Mouse (Mus musculus): ENCODE data around the gene F2rl1. TPM values are rescaled to one million over a fixed set of nuclear protein-coding genes. Genes with fewer than 3 reads are reported as not detected.

Gene F2rl1
- polyA plus RNA-seq, 1 experiment from 2014 or later = 0.72 TPM

DNA sequence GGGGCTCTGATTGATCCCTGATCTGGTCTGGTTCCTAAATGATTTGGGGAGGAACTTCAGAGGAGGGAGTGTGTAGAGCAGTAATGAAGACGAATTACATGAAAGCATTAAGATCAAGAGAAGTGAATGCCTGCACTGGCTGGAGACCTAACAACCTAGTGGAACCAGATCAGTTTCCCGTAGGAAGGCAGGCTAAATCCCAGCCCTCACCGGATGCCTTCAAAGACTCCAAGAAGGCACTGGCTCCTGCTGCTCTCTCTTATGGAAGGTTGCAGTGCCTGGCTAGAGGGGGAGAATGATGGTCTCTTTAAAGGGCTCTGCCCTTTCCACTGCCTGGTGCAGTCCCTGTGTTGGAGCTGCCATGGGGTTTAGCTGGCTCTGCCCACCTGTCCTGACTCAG, 24.4 kb upstream of the F2rl1 start:
- no peak for ATAC-seq (replicated peaks; ENCODE audit: insufficient number of reproducible peaks, insufficient read depth, low FRiP score, low read depth)
- Histone ChIP-seq H3K9ac (no peak overlapping the region), H3K4me1 (replicated peaks) (peaks cover 9% of the 10 kb centered on the region), H3K9me3 (replicated peaks) (no peaks in the 10 kb centered on the region), H3K27me3 (no peaks in the 10 kb centered on the region), H3K27ac (no peak overlapping the region), H3K4me2 (no peak overlapping the region), H3K36me3 (no peaks in the 10 kb centered on the region), H3K4me3 (no peak overlapping the region)
- WGBS = 34% methylated on average over 3 of the region's 3 CpGs

- H3K9ac ChIP-seq = no peak overlapping the region
- H3K4me1 ChIP-seq (replicated peaks) = peaks cover 9% of the 10 kb centered on the region
- no peaks in the 10 kb centered on the region for H3K9me3 ChIP-seq (replicated peaks)
- no peak for ATAC-seq (replicated peaks; ENCODE audit: insufficient number of reproducible peaks, insufficient read depth, low FRiP score, low read depth)
- peak overlapping the region; percentile 50 for H3K4me2 ChIP-seq
- H3K4me3 ChIP-seq = no peak overlapping the region
- H3K27ac ChIP-seq = no peak overlapping the region
- no peaks in the 10 kb centered on the region for H3K27me3 ChIP-seq
- H3K36me3 ChIP-seq = no peaks in the 10 kb centered on the region
- WGBS = 20% methylated on average over 6 of the region's 6 CpGs
Measured at GRCm38 (mm10) chr13:95548856-95549255, 23.8 kb upstream of the F2rl1 start.

DNA sequence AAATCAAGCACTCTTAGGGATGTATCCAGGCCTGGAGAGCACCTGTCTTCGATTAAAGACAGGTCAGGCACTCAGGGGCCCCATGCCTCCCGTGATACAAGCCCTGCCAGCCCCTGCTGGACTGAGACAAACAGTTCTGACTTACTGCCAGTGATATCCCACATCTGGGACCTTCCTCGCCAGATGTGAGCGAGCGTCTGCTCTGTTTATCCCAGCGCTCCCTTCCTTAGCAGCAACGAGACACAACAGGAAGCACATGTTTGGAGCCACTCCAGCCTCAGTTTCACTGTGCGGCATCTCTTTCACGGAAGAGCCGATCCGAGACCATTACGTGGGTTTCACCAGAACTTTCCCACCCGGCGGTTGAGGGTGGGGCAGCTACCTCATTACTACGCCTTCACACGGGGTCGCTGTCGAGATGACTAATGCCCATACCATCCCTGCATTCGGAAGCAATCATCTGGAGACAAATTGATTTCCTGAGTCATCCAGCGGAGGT, 23.3 kb upstream of the F2rl1 start:
- WGBS = 23% methylated on average over 20 of the region's 20 CpGs
- H3K27me3 ChIP-seq = no peaks in the 10 kb centered on the region
- no peaks in the 10 kb centered on the region for H3K9me3 ChIP-seq (replicated peaks)
- peak overlapping the region; percentile 50 for H3K4me2 ChIP-seq
- H3K4me1 ChIP-seq (replicated peaks) = peaks cover 9% of the 10 kb centered on the region
- peak overlapping the region; percentile 15; the same call in 1 of the 2 replicates for H3K4me3 ChIP-seq
- ATAC-seq (replicated peaks; ENCODE audit: insufficient number of reproducible peaks, insufficient read depth, low FRiP score, low read depth) = 0 out of 2 replicates have a peak, but pooled peaks have one; percentile 18
- no peak overlapping the region for H3K27ac ChIP-seq
- no peaks in the 10 kb centered on the region for H3K36me3 ChIP-seq
- no peak overlapping the region for H3K9ac ChIP-seq

- Histone ChIP-seq H3K9ac (no peak overlapping the region), H3K27me3 (no peaks in the 10 kb centered on the region), H3K4me1 (replicated peaks) (peaks cover 9% of the 10 kb centered on the region), H3K4me3 (no peak overlapping the region), H3K36me3 (no peaks in the 10 kb centered on the region), H3K9me3 (replicated peaks) (no peaks in the 10 kb centered on the region), H3K27ac (no peak overlapping the region), H3K4me2 (no peak overlapping the region)
- ATAC-seq (replicated peaks; ENCODE audit: insufficient number of reproducible peaks, insufficient read depth, low FRiP score, low read depth) = no peak
- WGBS = 45% methylated on average over 12 of the region's 12 CpGs
Measured at GRCm38 (mm10) chr13:95547090-95547611, 22.1 kb upstream of the F2rl1 start.

GRCm38 (mm10) chr13:95546251-95546650, 21.2 kb upstream of the F2rl1 start:
- 62% methylated on average over 6 of the region's 6 CpGs for WGBS
- H3K27me3 ChIP-seq = no peaks in the 10 kb centered on the region
- H3K4me2 ChIP-seq = no peak overlapping the region
- no peak overlapping the region for H3K27ac ChIP-seq
- H3K9me3 ChIP-seq (replicated peaks) = no peaks in the 10 kb centered on the region
- ATAC-seq (replicated peaks; ENCODE audit: insufficient number of reproducible peaks, insufficient read depth, low FRiP score, low read depth) = no peak
- H3K4me3 ChIP-seq = no peak overlapping the region
- peaks cover 9% of the 10 kb centered on the region for H3K4me1 ChIP-seq (replicated peaks)
- H3K36me3 ChIP-seq = no peaks in the 10 kb centered on the region
- no peak overlapping the region for H3K9ac ChIP-seq

- peaks cover 9% of the 10 kb centered on the region for H3K4me1 ChIP-seq (replicated peaks)
- no peak overlapping the region for H3K9ac ChIP-seq
- H3K4me3 ChIP-seq = no peak overlapping the region
- no peak for ATAC-seq (replicated peaks; ENCODE audit: insufficient number of reproducible peaks, insufficient read depth, low FRiP score, low read depth)
- no peaks in the 10 kb centered on the region for H3K9me3 ChIP-seq (replicated peaks)
- no peak overlapping the region for H3K27ac ChIP-seq
- WGBS = 72% methylated on average over 7 of the region's 7 CpGs
- H3K27me3 ChIP-seq = no peaks in the 10 kb centered on the region
- H3K36me3 ChIP-seq = no peaks in the 10 kb centered on the region
- no peak overlapping the region for H3K4me2 ChIP-seq
Measured at GRCm38 (mm10) chr13:95545729-95546186, 20.7 kb upstream of the F2rl1 start.

DNA sequence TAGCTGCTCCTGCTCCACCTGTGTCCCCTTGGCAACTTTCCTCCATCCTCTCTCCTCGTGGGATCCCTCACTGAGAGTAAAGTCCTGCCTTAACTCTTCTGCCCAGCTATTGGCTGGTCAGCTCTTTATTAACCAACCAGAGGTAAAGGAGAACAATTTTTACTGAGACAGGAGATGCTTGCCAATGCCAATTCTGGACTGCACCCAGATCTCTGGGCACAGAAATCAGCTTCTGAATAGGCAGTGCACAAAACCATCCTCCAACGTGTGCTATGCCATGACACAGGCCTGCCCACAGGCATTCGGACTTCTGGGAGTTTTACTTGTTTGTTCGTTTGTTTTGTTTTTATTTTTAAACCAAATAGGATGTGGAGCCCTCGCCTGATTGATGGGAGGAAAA, 13.0 kb upstream of the F2rl1 start:
- no peak for ATAC-seq (replicated peaks; ENCODE audit: insufficient number of reproducible peaks, insufficient read depth, low FRiP score, low read depth)
- 71% methylated on average over 5 of the region's 5 CpGs for WGBS
- Histone ChIP-seq H3K9me3 (replicated peaks) (no peaks in the 10 kb centered on the region), H3K27me3 (0 out of 2 replicates have a peak, but pooled peaks cover 3% of the 10 kb centered on the region), H3K4me3 (no peak overlapping the region), H3K4me2 (no peak overlapping the region), H3K4me1 (replicated peaks) (peaks cover 22% of the 10 kb centered on the region), H3K36me3 (no peaks in the 10 kb centered on the region), H3K27ac (no peak overlapping the region), H3K9ac (no peak overlapping the region)

DNA sequence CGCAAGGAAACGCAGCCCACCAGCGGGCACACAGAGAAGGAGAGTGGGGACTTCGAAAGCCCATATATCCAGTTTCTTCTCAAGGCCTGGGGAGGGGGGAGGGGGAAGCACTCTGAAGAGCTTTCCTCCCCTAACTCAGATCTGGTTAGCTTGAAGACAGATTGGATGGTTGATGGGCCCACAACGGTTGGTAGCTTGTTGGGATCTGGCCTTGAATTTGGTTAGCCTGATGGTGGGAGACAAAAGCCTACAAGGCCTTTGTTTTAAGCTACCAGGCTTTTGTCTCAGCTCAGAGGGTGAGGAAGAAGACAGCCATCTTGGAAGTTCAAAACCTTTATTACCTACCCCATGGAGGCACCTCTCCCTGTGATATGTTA, 11.1 kb upstream of the F2rl1 start:
- Histone ChIP-seq H3K4me2 (peak overlapping the region; percentile 44; the same call in 1 of the 2 replicates), H3K9ac (no peak overlapping the region), H3K36me3 (no peaks in the 10 kb centered on the region), H3K27ac (no peak overlapping the region), H3K4me1 (replicated peaks) (peaks cover 25% of the 10 kb centered on the region), H3K9me3 (replicated peaks) (no peaks in the 10 kb centered on the region), H3K4me3 (no peak overlapping the region), H3K27me3 (0 out of 2 replicates have a peak, but pooled peaks cover 3% of the 10 kb centered on the region)
- no peak for ATAC-seq (replicated peaks; ENCODE audit: insufficient number of reproducible peaks, insufficient read depth, low FRiP score, low read depth)
- WGBS = 23% methylated on average over 5 of the region's 5 CpGs

GRCm38 (mm10) chr13:95535461-95536116, 10.6 kb upstream of the F2rl1 start:
- Histone ChIP-seq H3K4me2 (peak overlapping the region; percentile 44), H3K36me3 (no peaks in the 10 kb centered on the region), H3K4me1 (replicated peaks) (peaks cover 25% of the 10 kb centered on the region), H3K9me3 (replicated peaks) (no peaks in the 10 kb centered on the region), H3K9ac (0 out of 2 replicates have a peak overlapping the region, but pooled peaks have one; percentile 23), H3K27me3 (0 out of 2 replicates have a peak, but pooled peaks cover 3% of the 10 kb centered on the region), H3K4me3 (no peak overlapping the region), H3K27ac (no peak overlapping the region)
- ATAC-seq (replicated peaks; ENCODE audit: insufficient number of reproducible peaks, insufficient read depth, low FRiP score, low read depth) = no peak
- 7% methylated on average over 11 of the region's 11 CpGs for WGBS

DNA sequence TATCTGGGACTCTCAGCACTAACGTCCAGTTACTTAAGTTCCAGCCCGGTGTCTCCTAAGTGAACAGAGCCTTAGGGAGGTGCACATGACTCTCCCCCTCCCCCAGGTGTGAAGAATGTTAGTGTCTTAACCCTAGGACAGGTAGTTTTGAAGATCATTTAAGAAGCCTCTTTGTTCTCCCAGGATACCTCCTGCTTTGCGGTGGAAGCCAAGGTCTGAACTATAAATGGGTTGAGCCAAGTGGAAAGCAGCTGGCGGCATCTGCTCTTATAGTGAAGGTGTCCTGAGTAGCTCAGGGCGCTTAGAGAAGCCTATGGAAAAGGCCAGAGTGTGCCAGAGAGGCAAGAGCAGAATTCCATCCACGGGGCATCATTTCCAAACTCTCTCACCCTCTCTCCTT, 10.0 kb upstream of the F2rl1 start:
- no peak overlapping the region for H3K4me3 ChIP-seq

DNA sequence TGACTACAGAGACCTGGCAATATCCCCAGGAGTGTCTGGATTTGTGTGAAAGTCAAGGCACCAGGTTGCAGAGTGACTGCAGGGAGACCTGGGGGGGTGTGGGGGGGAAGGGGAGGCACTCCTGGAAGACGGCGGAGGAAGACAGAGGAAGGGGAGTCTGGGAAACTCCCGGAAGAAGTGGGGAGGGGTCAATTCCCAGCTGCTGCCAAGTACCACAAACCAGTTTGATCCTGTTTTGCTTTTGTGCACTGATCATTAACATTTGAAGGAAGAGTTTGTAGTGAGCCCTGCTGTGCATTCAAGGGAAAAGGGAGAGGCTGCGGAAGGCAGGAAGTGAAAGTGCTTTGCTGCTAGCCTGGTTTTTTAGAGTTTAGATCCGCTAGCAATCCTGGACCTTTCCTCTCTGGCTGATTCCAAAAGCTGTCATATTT, 9.1 kb upstream of the F2rl1 start:
- H3K4me2 ChIP-seq = peak overlapping the region; percentile 39
- H3K9me3 ChIP-seq (replicated peaks) = no peaks in the 10 kb centered on the region
- H3K4me3 ChIP-seq = no peak overlapping the region
- H3K27ac ChIP-seq = 0 out of 2 replicates have a peak overlapping the region, but pooled peaks have one; percentile 6
- WGBS = 20% methylated on average over 5 of the region's 5 CpGs
- peaks cover 25% of the 10 kb centered on the region for H3K4me1 ChIP-seq (replicated peaks)
- no peak for ATAC-seq (replicated peaks; ENCODE audit: insufficient number of reproducible peaks, insufficient read depth, low FRiP score, low read depth)
- no peak overlapping the region for H3K9ac ChIP-seq
- H3K36me3 ChIP-seq = no peaks in the 10 kb centered on the region
- H3K27me3 ChIP-seq = 0 out of 2 replicates have a peak, but pooled peaks cover 3% of the 10 kb centered on the region

More for the DNA sequence above, 10.0 kb upstream of the F2rl1 start:
- no peak for ATAC-seq (replicated peaks; ENCODE audit: insufficient number of reproducible peaks, insufficient read depth, low FRiP score, low read depth)
- Histone ChIP-seq H3K36me3 (no peaks in the 10 kb centered on the region), H3K9me3 (replicated peaks) (no peaks in the 10 kb centered on the region), H3K9ac (0 out of 2 replicates have a peak overlapping the region, but pooled peaks have one; percentile 23), H3K4me1 (replicated peaks) (peaks cover 25% of the 10 kb centered on the region), H3K27me3 (0 out of 2 replicates have a peak, but pooled peaks cover 3% of the 10 kb centered on the region), H3K4me2 (peak overlapping the region; percentile 44), H3K27ac (no peak overlapping the region)
- WGBS = 21% methylated on average over 6 of the region's 6 CpGs
